Mouse (Mus musculus): ENCODE measurements at regions not wholly inside any gene's neighbourhood (a gene's known extent, or its start where the extent isn't known, plus 50 kb on each side); places are given as distances from the start of the nearest gene placed in this dataset.
A peak's percentile ranks its signal among the peaks of the same experiment; 100 is the strongest.

GRCm38 (mm10) chr12:62881202-62881601 lies 1358.3 kb downstream of the Lrfn5 start:
- DNase-seq: no peak

- DNase-seq: peak; percentile 1
These were observed 1370.1 kb downstream of the Lrfn5 start for GRCm38 (mm10) chr12:62892851-62893632.
